Mouse (Mus musculus) heart, adult 11 months (tissue): Measurements from ENCODE around the gene Brap.
"Not testable (repeated sequence)": the region's sequence is repeated elsewhere in the genome, so short reads cannot be mapped to it uniquely, and the experiment has no call there.

ENCODE experiments used
- DNase-seq: peaks from one replicate; pipeline ENCODE4 v3.0.0; 2022

The Brap gene

DNA sequence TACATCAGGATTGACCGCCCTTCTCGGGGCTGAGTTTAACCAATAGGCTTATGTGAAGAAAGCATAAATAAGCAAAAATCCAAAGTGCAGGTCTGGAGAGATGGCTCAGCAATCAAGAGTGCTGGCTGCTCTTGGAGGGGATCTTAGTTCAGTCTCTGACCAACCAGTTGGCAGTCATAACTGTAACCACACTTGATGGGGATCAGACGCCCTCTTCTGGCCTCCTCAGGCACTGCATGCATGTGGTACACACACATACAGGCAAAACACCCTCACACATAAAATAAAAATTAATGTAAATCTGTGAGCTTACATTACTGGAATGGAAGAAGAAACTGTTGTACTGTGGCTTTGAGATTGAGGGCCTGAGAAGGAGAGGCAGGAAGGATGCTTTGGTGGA lies 10.0 kb downstream of the Brap start:
- no peak for DNase-seq

DNA sequence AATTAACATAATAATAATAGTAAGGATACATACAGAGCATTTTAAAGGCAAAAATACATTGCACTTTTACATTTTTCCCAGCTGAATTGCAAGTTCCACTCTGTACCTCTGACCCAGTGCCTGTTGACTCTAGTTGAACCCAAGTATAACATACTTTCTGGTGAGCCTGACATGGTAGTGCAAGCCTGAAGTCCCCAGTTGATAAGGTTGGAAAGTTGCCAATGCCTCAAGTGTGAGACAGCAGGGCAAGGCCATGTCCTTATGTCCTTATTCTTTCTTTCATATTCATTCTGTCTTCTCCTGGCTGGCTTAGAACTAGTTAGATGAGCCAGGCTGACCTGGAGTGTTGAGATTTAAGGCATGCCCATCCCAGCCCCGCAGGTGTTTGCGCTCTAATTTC lies 21.9 kb downstream of the Brap start:
- no peak for DNase-seq

DNA sequence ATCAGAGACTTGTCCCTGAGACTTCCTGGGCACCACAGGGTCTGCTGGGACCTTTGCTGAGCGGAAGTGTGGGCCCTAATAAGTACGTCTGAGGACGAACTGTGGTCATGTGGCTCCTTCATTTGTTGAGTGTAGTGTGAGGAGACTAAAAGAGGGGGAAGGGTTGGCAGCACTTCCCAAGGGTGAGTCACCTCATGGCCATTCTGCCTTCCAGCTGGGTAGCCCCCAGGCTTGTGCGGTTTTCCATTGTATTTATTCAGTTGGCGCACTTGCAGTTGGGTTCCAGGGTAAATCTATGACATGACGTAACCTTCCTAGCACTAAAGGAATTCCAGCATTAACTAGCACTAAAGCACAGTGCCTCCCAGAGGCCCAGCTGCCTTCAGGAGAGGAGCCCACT lies 25.1 kb downstream of the Brap start:
- no peak for DNase-seq

DNA sequence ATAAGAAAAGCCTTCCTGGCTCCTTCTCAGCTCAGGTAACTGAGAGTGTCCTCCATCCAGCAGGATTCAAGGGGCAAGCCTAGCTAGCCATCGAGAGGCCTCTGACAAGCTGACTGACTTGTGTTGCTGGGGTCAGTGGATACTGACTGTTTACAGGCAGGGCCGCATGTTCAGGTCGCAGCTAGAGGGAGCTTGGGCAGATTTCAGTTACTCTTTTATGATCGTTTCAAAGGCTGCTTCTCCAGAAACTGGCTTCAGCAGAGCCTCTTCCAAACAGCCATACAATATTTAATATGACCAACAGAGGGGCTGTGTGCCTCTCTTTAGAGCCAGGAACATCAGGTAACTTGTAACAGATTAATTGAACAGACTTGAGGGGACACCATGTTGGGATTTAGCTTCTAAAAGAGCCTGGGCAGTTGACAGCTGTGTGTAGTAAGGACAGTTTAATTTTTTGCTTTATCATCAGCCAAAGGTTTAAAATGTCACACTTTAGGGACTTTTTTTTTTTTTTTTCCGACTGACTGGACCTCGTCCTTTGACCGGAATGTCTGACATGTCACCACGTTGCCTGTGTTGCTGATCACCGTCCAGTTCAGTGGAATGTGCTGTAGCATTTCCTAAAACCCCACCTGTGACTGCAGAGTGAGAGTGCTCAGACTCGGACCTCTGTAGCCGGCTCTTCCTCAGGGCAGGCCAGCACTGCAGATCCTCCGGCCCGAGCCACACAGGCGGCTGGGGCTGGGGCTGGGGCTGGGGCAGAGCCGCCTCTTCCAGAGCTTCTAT lies 25.9 kb downstream of the Brap start:
- no peak for DNase-seq

DNA sequence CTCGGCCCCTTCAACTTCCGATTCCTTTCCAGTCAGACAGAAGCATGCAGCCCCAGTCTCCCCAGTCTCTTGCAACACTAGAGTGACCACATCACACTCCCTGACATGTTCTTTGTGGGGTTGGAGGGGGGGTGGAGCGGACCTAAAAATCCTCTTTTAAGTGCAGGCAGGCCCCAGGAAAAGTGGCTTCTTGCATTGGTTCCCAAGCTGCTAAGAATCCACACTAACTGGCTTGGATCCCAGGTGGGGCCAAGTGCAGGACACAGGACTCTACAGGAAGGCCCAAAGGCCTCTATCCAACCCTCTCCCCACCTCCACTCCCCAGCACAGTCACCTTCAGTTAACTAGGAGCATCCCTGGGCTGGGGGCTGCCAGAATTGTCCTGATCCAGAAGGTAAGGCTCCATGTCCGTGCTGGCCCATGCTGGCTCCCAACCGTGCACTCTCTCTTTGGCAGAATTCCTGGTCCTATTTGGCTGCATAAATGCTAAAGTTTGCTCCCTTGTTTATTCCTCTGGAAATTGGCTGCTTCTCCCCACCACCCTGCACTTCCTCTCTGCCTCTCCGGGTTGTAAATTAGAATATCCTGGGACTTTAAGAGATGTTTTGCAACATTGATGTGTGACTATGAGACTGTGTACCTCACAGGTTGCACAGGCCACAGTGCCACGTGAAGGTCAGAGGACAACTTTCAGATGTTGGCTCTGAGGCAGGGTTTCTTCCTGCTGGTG lies 30.3 kb downstream of the Brap start:
- peak; percentile 97 for DNase-seq

DNA sequence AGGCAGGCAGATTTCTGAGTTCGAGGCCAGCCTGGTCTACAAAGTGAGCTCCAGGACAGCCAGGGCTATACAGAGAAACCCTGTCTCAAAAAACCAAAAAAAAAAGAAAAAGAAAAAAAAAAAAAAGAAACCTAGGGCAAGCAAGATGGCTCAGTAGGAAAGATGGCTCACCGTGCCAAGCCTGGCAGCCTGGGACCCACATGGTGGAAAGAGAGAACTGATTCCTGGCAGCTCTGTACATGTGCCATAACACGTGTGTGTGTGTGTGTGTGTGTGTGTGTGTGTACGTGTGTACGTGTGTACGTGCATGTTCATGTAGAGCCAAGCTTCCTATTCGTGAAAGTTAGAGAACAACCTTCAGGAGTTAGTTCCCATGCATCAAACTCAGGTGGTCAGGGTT lies 31.1 kb downstream of the Brap start:
- DNase-seq, result not testable (repeated sequence)

DNA sequence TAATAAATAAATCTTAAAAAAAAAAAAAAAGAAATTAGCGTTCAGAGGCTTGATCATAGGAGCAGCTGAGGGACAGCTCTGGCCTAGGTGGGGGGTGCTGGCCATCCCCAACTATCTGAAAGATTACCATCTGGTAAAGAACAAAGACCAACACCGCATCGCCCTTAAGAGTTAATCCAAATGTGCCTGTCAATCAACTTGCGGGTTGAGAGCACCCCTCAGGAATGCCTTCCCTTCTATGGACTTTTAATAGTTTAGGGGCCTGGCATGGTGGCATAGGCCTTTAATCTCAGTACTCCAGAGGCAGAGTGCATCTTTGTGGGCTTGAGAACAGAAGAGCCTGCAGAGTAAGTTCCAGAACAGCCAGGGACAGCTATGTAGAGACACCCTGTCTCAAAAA lies 32.5 kb downstream of the Brap start:
- peak; percentile 63 for DNase-seq

DNA sequence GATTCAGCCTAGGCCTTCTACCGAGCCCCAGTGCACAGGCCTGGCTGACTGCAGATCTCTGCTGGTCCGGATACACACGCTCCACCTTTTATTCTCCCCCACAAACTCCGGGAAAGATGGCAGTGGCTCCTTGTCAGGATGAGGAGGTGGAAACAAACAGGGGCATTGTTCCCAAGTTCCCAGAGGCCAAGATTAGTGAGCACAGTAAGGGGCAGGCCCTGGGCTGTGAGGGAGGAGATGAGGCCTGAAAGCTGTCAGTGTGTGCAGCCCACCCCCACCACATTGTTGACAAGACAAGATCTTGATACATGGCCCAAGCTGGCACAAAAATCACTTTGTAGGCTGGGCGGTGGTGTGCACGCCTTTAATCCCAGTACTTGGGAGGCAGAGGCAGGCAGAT lies 36.4 kb downstream of the Brap start:
- no peak for DNase-seq

DNA sequence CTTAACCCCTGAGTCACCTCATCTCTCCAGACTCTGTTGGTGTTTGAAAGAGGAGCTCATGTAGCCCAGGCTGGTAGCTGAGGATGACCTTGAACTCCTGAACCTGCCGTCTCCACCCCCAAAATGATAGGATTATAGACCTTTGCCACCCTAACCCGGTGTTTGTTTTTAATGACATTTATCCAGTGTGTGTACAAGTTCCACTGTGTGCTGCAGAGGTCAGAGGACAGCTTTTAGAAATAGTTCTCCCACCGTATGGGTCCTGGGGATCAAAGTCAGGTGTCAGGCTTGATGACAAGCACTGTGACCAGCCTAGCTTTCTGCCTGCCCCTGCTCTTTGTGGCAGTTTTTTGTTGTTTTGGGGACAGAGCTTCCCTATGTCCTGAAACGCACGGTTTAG lies 39.5 kb downstream of the Brap start:
- no peak for DNase-seq

DNA sequence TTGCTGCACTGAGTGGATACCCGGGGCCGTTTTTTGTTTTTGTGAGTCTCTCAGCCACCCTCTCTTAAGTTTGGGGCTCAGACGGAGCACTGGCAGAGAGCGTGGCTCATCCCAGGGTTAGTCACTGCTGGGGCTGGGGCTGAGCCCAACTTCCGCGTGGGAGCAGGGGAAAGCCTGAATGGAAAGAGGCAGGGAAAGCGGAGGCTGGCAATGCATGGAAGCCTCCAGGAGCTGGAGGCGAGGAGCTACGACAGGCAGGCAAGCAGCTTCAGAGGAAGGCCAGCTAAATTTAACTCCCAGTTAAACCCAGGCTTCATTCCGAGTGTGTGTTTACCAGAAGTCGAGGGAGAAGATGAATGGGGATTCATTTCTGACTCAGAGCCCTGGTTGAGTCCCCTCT lies 40.1 kb downstream of the Brap start:
- no peak for DNase-seq

DNA sequence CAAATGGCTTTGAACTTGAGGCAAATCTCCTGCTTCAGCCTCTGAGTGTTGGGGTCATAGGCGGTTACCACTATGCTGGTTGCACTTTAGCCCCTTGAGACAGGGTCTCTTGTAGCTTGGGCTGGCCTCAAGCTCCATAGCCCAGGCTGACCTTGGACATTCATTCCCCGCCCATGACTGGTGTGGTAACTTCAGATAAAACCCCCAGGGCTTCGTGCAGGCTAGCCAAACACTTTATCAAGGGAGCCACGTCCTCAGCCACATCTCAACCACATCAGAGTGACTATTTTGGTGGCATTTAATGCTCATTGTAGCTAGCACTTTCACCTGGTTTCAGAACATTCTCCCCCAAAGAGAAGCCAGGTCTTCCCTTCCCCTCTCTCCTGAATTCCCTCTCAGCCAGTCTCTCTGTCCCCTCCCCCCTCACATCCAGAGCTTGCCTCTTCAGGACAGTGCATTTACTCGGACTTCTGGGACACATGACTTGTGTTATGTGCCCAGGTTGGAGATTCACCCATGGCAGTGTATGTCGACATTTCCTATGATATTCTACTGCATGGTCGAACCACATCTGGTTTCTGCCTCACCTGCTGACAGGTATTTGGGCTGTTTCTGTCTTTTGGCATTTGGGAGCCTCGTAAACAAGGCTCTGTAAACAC lies 40.9 kb downstream of the Brap start:
- DNase-seq, result no peak

DNA sequence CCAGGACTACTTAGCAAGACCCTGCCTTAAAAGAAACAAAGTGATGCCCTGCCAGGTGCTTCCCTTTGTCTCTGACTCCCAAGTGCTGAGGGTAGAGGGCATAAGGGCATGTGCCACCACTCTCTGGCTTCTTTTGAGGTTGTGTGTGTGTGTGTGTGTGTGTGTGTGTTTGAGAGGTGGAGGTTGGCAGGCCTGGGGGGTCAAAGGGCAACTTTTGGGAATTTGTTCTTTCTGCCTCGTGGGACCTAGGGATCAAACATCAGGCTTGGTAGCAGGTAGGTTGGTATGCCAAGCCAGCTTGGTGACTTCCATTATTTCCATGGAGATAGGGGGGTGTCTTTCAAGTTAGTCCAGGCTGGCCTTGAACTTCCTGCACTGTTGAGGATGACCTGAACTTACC lies 43.0 kb downstream of the Brap start:
- DNase-seq, result no peak

DNA sequence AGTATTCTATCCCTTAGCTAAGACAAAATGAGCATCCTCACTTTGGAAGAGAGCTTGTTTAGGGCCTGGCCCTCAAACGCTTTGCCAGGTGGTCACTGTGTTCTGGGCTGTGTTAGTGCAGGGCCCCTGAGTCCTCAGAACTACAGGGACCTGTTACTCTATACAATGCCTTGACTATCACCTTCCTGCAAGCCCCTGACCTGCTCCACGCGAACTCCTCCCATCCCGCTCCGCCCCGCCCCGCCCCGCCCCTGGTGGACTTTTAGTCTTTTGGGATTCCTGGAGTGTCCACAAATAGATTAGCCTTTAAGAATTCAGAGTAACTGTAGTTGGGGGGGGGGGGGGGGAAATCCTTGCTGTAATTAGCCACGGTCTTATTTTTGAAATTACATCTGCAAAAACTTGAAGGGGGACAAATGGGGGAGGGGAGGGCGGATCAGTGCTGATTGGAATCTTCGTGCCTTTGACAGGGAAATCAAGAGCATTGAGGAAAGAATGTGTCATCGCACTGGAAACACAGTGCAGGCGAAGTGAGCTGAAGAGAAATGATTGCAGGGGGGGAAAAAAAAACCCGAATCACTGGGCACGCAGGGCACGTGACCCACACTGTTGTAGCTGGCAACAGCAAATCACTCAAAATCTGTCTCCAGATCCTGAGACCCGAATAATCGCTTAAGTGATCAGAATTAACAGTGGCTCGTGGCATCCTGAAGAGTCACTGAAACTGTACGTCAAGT lies 44.3 kb downstream of the Brap start:
- DNase-seq, result no peak

DNA sequence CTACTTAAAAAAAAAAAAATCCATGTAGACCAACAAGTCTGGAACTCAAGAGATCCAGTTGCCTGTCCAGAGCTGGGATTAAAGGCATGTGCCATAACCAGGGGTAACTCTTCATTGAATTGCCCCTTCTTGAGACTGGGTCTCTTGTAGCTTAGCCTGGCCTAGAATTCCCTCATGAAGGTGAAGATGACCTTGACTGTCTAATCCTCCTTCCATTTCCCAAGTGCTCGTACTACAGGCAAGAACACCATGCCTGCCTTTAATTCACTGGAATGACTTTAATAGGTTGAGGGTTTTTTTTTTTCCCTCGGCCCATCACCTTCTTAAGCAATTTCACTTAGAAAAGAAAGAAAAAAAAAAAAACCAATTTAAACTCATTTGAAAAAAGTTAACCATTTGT lies 50.0 kb downstream of the Brap start:
- no peak for DNase-seq

DNA sequence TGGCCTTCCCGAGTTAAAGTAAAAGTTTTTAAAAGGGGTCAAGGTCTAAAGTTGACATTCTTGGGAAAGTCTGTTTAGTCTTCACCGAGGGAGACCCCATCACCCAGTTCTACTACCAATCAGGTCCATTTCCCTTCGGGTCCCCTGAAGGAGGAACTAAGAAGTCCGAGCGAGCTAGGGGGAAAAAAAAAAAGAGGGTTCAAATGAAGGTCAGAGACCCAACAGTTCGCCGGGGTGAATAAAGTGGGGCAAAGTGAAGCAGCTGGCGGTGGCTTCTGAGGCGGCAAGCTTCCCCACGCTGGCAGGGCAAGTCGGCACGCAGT lies 50.4 kb downstream of the Brap start:
- no peak for DNase-seq

DNA sequence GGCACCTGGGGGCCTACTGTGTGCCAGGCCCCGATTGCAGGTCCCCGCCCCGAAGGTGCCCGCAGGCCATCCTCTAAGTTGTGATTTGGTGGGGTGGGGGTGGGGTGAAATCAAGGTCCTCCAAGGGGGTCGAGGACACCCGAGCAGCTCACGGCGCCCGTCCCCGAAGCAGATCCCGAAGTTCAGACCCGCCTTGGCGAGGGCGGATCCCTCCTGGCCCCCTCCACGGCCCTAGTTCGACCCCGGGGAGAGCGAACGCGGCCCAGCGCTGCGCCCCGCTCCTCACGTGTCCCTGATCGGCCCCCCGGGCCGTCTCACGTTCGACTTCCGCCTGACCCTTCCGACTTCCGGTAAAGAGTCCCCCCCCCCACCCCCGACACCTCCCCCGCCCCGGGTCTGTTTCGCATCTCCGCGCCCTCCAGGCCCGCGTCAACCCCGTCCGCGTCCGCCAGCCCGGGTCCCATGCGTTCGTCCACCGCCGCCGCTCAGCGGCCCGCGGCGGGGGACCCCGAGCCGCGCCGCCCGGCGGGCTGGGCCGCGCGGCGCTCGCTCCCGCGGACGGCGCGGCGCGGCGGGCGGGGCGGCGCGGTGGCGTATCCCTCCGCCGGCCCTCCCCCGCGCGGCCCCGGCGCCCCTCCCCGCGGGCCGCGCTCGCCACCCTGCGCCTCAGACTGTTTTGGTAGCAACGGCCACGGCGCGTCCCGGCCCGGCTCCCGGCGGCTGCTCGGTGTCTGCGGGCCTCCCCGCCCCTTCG lies 51.0 kb downstream of the Brap start, which contains the start of gene Atxn2:
TSS of gene Atxn2 (plus strand) at position 164 of the 754 bp plus-strand sequence.
- peak; percentile 100 for DNase-seq

DNA sequence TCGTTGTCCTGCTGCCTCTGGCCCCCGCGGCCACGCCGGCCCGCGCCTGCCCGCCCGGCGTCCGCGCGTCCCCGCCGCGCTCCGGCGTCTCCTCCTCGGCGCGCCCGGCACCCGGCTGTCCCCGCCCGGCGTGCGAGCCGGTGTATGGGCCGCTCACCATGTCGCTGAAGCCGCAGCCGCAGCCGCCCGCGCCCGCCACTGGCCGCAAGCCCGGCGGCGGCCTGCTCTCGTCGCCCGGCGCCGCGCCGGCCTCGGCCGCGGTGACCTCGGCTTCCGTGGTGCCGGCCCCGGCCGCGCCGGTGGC lies 51.5 kb downstream of the Brap start:
- DNase-seq, result no peak

DNA sequence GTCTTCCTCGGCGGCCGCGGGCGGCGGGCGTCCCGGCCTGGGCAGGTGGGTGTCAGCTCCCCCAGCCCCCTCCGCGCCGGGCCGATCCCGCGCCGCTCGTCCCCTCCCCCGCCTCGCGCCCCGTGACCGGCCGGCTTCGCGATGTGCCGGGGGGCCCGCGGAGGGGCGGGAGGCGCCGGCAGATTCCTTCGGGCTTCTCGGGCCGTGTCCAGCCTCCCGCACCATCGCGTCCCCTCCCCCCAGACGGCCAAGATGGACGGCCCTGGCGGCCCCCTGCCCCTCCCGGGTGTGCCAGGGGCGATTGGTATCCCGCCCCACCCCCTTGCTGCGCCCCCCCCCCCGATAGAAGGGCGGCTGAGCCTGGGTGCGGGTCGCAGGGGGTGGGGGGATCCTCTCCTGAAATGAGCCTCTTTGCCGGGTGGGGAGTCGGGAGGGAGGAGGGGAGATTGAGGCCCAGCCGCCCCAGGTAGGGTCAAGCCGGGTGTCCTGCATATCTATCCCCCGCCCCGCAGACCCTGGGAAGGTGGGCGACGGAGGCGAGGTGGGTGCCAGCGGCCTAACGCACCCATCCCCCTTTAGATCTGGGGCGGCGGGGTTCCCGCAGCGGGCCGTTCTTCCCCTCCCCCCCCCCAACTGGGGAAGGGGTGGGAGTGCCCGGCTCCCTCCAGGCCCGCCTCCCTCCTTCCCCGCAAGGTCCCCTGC lies 52.0 kb downstream of the Brap start:
- DNase-seq, result peak; percentile 96

DNA sequence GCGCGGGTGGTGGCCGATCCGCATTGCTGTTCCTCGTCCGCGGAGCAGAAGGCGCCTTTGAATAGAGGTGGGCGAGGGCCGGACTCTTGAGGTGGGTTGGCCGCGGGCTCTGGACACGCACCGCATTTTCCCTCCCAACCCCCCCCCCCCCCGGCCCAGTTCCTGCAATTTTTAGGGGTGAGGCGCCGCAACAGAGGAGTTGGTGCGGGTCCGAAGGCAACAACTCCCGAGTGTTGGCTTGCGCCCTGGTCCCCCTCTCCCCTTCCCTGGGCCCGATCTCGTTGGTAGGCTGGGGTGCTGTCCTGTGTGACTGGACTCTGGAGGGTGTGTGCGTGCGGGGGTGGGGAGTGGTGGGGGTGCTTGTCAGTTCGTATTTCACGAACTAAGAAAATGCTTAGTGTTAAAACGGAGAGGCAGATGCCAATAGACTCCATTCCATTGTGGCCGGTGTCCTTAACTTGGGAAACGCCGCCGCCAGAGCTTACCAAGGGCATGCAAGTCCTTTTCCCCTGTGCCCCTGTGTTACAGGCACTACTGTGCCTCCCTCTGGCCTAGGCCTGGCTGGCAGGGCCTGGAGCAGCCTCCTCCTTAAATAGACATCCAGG lies 52.7 kb downstream of the Brap start:
- DNase-seq, result peak; percentile 97

DNA sequence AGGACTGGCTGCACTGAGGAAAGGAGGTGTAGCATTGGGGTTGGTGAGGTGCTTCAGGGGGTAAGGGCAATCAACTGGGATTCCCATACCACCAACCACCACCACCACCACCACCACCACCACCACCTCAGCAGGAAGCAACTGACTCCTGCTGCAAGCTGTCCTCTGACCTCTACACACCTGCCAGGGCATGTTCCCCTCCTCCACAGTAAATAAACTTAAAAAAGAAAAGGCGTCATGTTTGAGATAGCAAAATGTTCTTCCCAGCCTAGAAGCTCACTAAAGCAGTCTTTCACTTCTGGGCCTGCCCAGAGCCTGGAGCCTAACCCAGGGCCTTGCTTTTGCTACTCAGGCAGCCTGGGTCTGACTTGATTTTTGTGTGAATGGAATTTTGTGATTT lies 54.0 kb downstream of the Brap start:
- DNase-seq, result no peak

DNA sequence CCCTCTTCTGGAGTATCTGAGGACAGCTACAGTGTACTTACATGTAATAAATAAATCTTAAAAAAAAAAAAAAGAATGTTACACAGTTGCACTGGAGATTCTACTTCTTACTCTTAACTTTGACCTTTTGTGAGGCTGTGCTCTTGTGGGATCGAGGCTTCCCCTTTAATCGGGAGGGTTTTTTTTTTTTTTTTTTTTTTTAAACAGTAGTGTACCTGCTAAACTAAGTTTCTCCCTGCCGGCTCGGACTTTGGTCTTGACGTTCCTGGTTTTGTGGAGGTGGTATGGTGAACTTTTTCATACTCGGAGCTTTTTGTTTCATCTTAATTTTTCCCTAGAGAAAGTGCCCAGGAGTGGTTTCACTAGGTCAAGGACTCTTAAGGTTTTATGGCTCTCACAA lies 54.6 kb downstream of the Brap start:
- DNase-seq, result no peak

DNA sequence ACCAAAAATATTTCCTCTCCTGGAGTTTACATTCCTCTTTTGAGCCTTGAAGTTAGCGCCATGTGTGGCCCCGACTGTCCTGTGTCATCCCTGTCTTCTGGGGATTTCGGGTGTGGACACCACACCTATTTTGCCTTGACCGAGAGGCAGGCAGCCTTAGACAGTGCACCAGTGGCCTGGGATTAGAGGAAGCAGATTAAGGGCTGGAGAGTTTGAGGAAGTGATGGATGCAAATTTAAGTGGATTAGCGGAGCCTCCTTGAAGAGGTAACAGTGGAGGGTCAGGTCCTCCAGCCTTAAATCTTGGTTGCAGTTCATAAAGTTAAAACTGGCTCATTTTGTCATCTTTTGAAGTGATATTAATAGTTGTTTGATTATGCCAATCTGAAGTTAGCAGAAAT lies 58.1 kb downstream of the Brap start:
- no peak for DNase-seq
